Mouse (Mus musculus): Measurements from ENCODE around the gene Pcgf1. TPM values are rescaled to one million over a fixed set of nuclear protein-coding genes. Genes with fewer than 3 reads are reported as not detected.

Pcgf1 gene
- total and polyA plus RNA-seq, 3 experiments, result 31.6 to 48.9 (median 35.1) TPM

- peak; percentile 85 for DNase-seq
These were observed 24.3 kb downstream of the Pcgf1 start for GRCm38 (mm10) chr6:83101688-83102556.

GRCm38 (mm10) chr6:83103130-83103650, 25.5 kb downstream of the Pcgf1 start:
- no peak for DNase-seq

- no peak for DNase-seq
These were observed 26.5 kb downstream of the Pcgf1 start for GRCm38 (mm10) chr6:83104158-83104557.

- DNase-seq, result peak; percentile 82
These were observed 30.1 kb downstream of the Pcgf1 start for GRCm38 (mm10) chr6:83107566-83108400.

GRCm38 (mm10) chr6:83108762-83109668, 31.3 kb downstream of the Pcgf1 start, which contains the start of gene Mrpl53:
Gene Mrpl53, plus strand, starts transcription at chr6:83109040.
- DNase-seq, result peak; percentile 90

- DNase-seq, result no peak
These were observed 34.0 kb downstream of the Pcgf1 start for GRCm38 (mm10) chr6:83111510-83112136.

- DNase-seq, result peak; percentile 97
These were observed 37.5 kb downstream of the Pcgf1 start, which contains the start of gene Mogs for GRCm38 (mm10) chr6:83115011-83115671. Gene Mogs, plus strand, starts transcription at chr6:83115496.

GRCm38 (mm10) chr6:83115682-83116372, 38.2 kb downstream of the Pcgf1 start:
- no peak for DNase-seq

GRCm38 (mm10) chr6:83116373-83117164, 38.9 kb downstream of the Pcgf1 start:
- no peak for DNase-seq

GRCm38 (mm10) chr6:83117165-83117438, 39.4 kb downstream of the Pcgf1 start:
- DNase-seq, result no peak

GRCm38 (mm10) chr6:83117616-83118015, 39.9 kb downstream of the Pcgf1 start:
- peak; percentile 62 for DNase-seq

GRCm38 (mm10) chr6:83118369-83118768, 40.7 kb downstream of the Pcgf1 start:
- DNase-seq, result no peak

GRCm38 (mm10) chr6:83118825-83119733, 41.4 kb downstream of the Pcgf1 start:
- DNase-seq, result no peak

GRCm38 (mm10) chr6:83119734-83120051, 42.0 kb downstream of the Pcgf1 start:
- peak; percentile 47 for DNase-seq

GRCm38 (mm10) chr6:83120930-83121862, 43.5 kb downstream of the Pcgf1 start, which contains the start of gene Wbp1:
Gene Wbp1, minus strand, starts transcription at chr6:83121559.
- peak; percentile 98 for DNase-seq

GRCm38 (mm10) chr6:83121863-83122710, 44.4 kb downstream of the Pcgf1 start:
- no peak for DNase-seq
